Mouse (Mus musculus): ENCODE data around the gene Kank4.
"Not testable (repeated sequence)": the region's sequence is repeated elsewhere in the genome, so short reads cannot be mapped to it uniquely, and the experiment has no call there.

Gene Kank4

GRCm38 (mm10) chr4:98817184-98817911, at the start of gene Kank4:
Gene Kank4 (minus strand): TSS chr4:98817537.
- DNase-seq (ENCODE audit: low spot score) = no peak

GRCm38 (mm10) chr4:98865386-98866237, 48.3 kb upstream of the Kank4 start:
- DNase-seq (ENCODE audit: low spot score) = no peak

- no peak for DNase-seq (ENCODE audit: low spot score)
Observed at GRCm38 (mm10) chr4:98864546-98864945, 47.2 kb upstream of the Kank4 start.

- no peak for DNase-seq (ENCODE audit: low spot score)
Observed at GRCm38 (mm10) chr4:98864094-98864493, 46.8 kb upstream of the Kank4 start.

GRCm38 (mm10) chr4:98863451-98863850, 46.1 kb upstream of the Kank4 start:
- DNase-seq (ENCODE audit: low spot score) = no peak

GRCm38 (mm10) chr4:98858151-98858855, 41.0 kb upstream of the Kank4 start:
- no peak for DNase-seq (ENCODE audit: low spot score)

- DNase-seq (ENCODE audit: low spot score) = no peak
Observed at GRCm38 (mm10) chr4:98857037-98857648, 39.8 kb upstream of the Kank4 start.

GRCm38 (mm10) chr4:98853926-98854325, 36.6 kb upstream of the Kank4 start:
- DNase-seq (ENCODE audit: low spot score) = no peak

GRCm38 (mm10) chr4:98850485-98850884, 33.1 kb upstream of the Kank4 start:
- DNase-seq (ENCODE audit: low spot score) = not testable (repeated sequence)

- DNase-seq (ENCODE audit: low spot score) = no peak
Observed at GRCm38 (mm10) chr4:98847120-98847885, 30.0 kb upstream of the Kank4 start.

GRCm38 (mm10) chr4:98846396-98846795, 29.1 kb upstream of the Kank4 start:
- no peak for DNase-seq (ENCODE audit: low spot score)

- DNase-seq (ENCODE audit: low spot score) = no peak
Observed at GRCm38 (mm10) chr4:98845687-98846125, 28.4 kb upstream of the Kank4 start.

GRCm38 (mm10) chr4:98845201-98845600, 27.9 kb upstream of the Kank4 start:
- DNase-seq (ENCODE audit: low spot score) = no peak

GRCm38 (mm10) chr4:98843906-98844597, 26.7 kb upstream of the Kank4 start:
- DNase-seq (ENCODE audit: low spot score) = no peak

GRCm38 (mm10) chr4:98841251-98841650, 23.9 kb upstream of the Kank4 start:
- not testable (repeated sequence) for DNase-seq (ENCODE audit: low spot score)

GRCm38 (mm10) chr4:98840526-98840925, 23.2 kb upstream of the Kank4 start:
- DNase-seq (ENCODE audit: low spot score) = no peak

- no peak for DNase-seq (ENCODE audit: low spot score)
Observed at GRCm38 (mm10) chr4:98838913-98839312, 21.6 kb upstream of the Kank4 start.

GRCm38 (mm10) chr4:98837715-98838505, 20.6 kb upstream of the Kank4 start:
- DNase-seq (ENCODE audit: low spot score) = no peak

- DNase-seq (ENCODE audit: low spot score) = no peak
Observed at GRCm38 (mm10) chr4:98836519-98836918, 19.2 kb upstream of the Kank4 start.

GRCm38 (mm10) chr4:98834782-98835181, 17.4 kb upstream of the Kank4 start:
- DNase-seq (ENCODE audit: low spot score) = no peak

Data from MN1 (cell line).